Mouse (Mus musculus): ENCODE measurements around the gene Grtp1.

DNA sequence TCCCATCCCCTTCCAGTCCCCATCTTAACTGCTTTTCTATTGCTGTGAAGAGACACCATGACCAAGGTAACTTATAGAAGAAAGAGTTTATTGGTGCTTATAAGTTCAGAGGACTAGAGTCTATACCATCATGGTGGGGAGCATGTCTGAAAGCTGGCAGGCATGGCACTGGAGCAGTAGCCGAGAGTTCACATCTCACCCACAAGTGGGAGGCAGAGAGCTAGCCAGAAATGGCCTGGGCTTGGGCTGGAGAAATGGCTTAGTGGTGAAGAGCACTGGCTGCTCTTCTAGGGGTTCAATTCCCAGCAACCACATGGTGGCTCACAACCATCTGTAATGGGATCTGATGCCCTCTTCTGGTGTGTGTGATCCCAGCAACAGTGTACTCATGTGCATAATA is 3.1 kb upstream of the Grtp1 start:
- no peak for TF ChIP-seq CTCF (IDR thresholded peaks at IDR 0.05; ENCODE audit: control insufficient read depth, insufficient read depth, insufficient read length)
- no peak for TF ChIP-seq MYOG (IDR thresholded peaks at IDR 0.05; ENCODE audit: control insufficient read depth, extremely low read depth, insufficient read length)
- TF ChIP-seq MYOD1 (IDR thresholded peaks at IDR 0.05; ENCODE audit: control insufficient read depth, insufficient read length, low read depth), result no peak
- no peak for TF ChIP-seq USF1 (IDR thresholded peaks at IDR 0.05; ENCODE audit: low read depth)

All from C2C12 (cell line).